Mouse (Mus musculus) lung, postnatal 0 days (tissue): ENCODE measurements around the gene Tmem254c.
"Not testable (repeated sequence)": the region's sequence is repeated elsewhere in the genome, so short reads cannot be mapped to it uniquely, and the experiment has no call there.

Experiments
- CTCF ChIP-seq: IDR thresholded peaks from 2 replicates; pipeline ENCODE4 v1.5.1; 2016; ENCODE audit warnings: antibody characterized with exemption, mild to moderate bottlenecking
- EP300 ChIP-seq: IDR thresholded peaks from 2 replicates; pipeline ENCODE4 v1.6.1; 2016; ENCODE audit warnings: antibody characterized with exemption, mild to moderate bottlenecking, control low read depth

DNA sequence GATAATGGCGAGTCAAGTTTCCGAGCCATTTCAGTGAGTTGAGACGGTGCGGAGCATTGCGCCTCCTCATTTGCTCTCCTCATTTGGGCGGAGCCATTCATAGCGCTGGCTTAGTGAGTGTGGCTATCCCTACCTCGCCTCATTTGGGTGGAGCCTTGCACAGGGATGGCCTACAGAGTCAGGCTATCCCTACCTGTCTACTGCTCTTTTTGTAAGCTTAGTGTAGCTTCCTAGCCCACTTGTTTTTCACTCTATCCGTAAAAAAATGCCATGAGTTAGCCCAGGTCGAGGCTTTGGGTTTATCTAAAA, at the start of gene Tmem254c:
- not testable (repeated sequence) for TF ChIP-seq CTCF, EP300
